Mouse (Mus musculus) adrenal gland, postnatal 14 days (tissue): ENCODE results near the gene Camkmt. TPM values are rescaled to one million over a fixed set of nuclear protein-coding genes. Genes with fewer than 3 reads are reported as not detected.

Source experiments
- DNase-seq: peaks from one replicate; pipeline ENCODE4 v3.0.0; 2021; ENCODE audit warnings: mixed read lengths
- total RNA-seq: library from RNA; stranded (reverse); gene quantifications from 2 replicates; pipeline ENCODE4 v1.2.3, GENCODE M21; 2021

Camkmt gene
- total RNA-seq, 1 experiment from 2014 or later, result 4.8 TPM

GRCm38 (mm10) chr17:85089621-85090020 is 731 bp upstream of the Camkmt start:
- no peak for DNase-seq

GRCm38 (mm10) chr17:85091762-85092161 is 1.4 kb downstream of the Camkmt start:
- no peak for DNase-seq

- DNase-seq, result no peak
Measured at GRCm38 (mm10) chr17:85096396-85096795, 6.0 kb downstream of the Camkmt start.

GRCm38 (mm10) chr17:85098677-85099323 is 8.4 kb downstream of the Camkmt start:
- DNase-seq, result peak; percentile 12

GRCm38 (mm10) chr17:85100232-85100631 is 9.9 kb downstream of the Camkmt start:
- DNase-seq, result no peak

GRCm38 (mm10) chr17:85101751-85102150 is 11.4 kb downstream of the Camkmt start:
- DNase-seq, result no peak

- peak; percentile 23 for DNase-seq
Measured at GRCm38 (mm10) chr17:85103310-85103709, 13.0 kb downstream of the Camkmt start.

- DNase-seq, result no peak
Measured at GRCm38 (mm10) chr17:85110640-85111039, 20.3 kb downstream of the Camkmt start.

- no peak for DNase-seq
Measured at GRCm38 (mm10) chr17:85113441-85113840, 23.1 kb downstream of the Camkmt start.

GRCm38 (mm10) chr17:85116643-85117042 is 26.3 kb downstream of the Camkmt start:
- DNase-seq, result peak; percentile 74

- DNase-seq, result no peak
Measured at GRCm38 (mm10) chr17:85138393-85138792, 48.0 kb downstream of the Camkmt start.

- no peak for DNase-seq
Measured at GRCm38 (mm10) chr17:85141621-85142020, 51.3 kb downstream of the Camkmt start.

- no peak for DNase-seq
Measured at GRCm38 (mm10) chr17:85142495-85143111, 52.3 kb downstream of the Camkmt start.

GRCm38 (mm10) chr17:85144141-85144540 is 53.8 kb downstream of the Camkmt start:
- no peak for DNase-seq

- no peak for DNase-seq
Measured at GRCm38 (mm10) chr17:85148348-85148747, 58.0 kb downstream of the Camkmt start.

GRCm38 (mm10) chr17:85149211-85149738 is 58.9 kb downstream of the Camkmt start:
- DNase-seq, result no peak

GRCm38 (mm10) chr17:85151264-85151663 is 60.9 kb downstream of the Camkmt start:
- no peak for DNase-seq

- no peak for DNase-seq
Measured at GRCm38 (mm10) chr17:85158202-85158601, 67.8 kb downstream of the Camkmt start.

GRCm38 (mm10) chr17:85159526-85159925 is 69.2 kb downstream of the Camkmt start:
- no peak for DNase-seq

GRCm38 (mm10) chr17:85160786-85161185 is 70.4 kb downstream of the Camkmt start:
- no peak for DNase-seq

GRCm38 (mm10) chr17:85162569-85163271 is 72.4 kb downstream of the Camkmt start:
- DNase-seq, result no peak

GRCm38 (mm10) chr17:85163272-85163610 is 72.9 kb downstream of the Camkmt start:
- DNase-seq, result no peak

GRCm38 (mm10) chr17:85168761-85169160 is 78.4 kb downstream of the Camkmt start:
- no peak for DNase-seq
